Mouse (Mus musculus) midbrain, embryonic 15.5 days (tissue): ENCODE data around the gene Spata45. TPM values are rescaled to one million over a fixed set of nuclear protein-coding genes. Genes with fewer than 3 reads are reported as not detected.

ENCODE experiments used
- ATAC-seq: fragments of 200-750 bp; cut with Nextera tagmentation; replicated peaks from 2 replicates; pipeline ENCODE4 v1.8.0; 2017; ENCODE audit warnings: moderate TSS enrichment
- H3K27ac ChIP-seq: fragments of 300-500 bp; sonication (generic); 2 replicates; pipeline ENCODE4 v1.5.1; 2015; ENCODE audit warnings: mild to moderate bottlenecking, inconsistent platforms
- H3K27me3 ChIP-seq: fragments of 300-500 bp; sonication (generic); replicated peaks from 2 replicates; pipeline ENCODE4 v1.6.1; 2015; ENCODE audit warnings: inconsistent platforms
- H3K36me3 ChIP-seq: fragments of 300-500 bp; sonication (generic); replicated peaks from 2 replicates; pipeline ENCODE4 v1.6.1; 2015; ENCODE audit warnings: inconsistent platforms
- H3K4me1 ChIP-seq: fragments of 300-500 bp; sonication (generic); 2 replicates; pipeline ENCODE4 v1.6.1; 2015; ENCODE audit warnings: inconsistent platforms
- H3K4me2 ChIP-seq: fragments of 300-500 bp; sonication (generic); 2 replicates; pipeline ENCODE4 v1.6.1; 2015; ENCODE audit warnings: inconsistent platforms, mild to moderate bottlenecking, moderate library complexity
- H3K4me3 ChIP-seq: fragments of 300-500 bp; sonication (generic); 2 replicates; pipeline ENCODE4 v1.5.1; 2015; ENCODE audit warnings: mild to moderate bottlenecking, inconsistent platforms
- H3K9ac ChIP-seq: fragments of 300-500 bp; sonication (generic); 2 replicates; pipeline ENCODE4 v1.6.1; 2015; ENCODE audit warnings: mild to moderate bottlenecking, inconsistent platforms
- H3K9me3 ChIP-seq: fragments of 300-500 bp; sonication (generic); 2 replicates; pipeline ENCODE4 v1.6.1; 2016; ENCODE audit warnings: inconsistent platforms
- WGBS: fragments of 180-500 bp; shearing (Covaris S2); methylation state at CpG from one replicate; pipeline ENCODE4 v1.1.7; 2015; ENCODE audit warnings: mixed read lengths; 5-methylcytosine and 5-hydroxymethylcytosine counted together
- polyA plus RNA-seq: library from polyadenylated mRNA; unstranded; fragments of >200 nt; fragmentation: Nextera tagmentation; extraction: Ambion mirVana; gene quantifications from 2 replicates; pipeline ENCODE4 v1.2.1, GENCODE M21; 2015

Gene Spata45
- polyA plus RNA-seq, result not detected in 2 replicates

DNA sequence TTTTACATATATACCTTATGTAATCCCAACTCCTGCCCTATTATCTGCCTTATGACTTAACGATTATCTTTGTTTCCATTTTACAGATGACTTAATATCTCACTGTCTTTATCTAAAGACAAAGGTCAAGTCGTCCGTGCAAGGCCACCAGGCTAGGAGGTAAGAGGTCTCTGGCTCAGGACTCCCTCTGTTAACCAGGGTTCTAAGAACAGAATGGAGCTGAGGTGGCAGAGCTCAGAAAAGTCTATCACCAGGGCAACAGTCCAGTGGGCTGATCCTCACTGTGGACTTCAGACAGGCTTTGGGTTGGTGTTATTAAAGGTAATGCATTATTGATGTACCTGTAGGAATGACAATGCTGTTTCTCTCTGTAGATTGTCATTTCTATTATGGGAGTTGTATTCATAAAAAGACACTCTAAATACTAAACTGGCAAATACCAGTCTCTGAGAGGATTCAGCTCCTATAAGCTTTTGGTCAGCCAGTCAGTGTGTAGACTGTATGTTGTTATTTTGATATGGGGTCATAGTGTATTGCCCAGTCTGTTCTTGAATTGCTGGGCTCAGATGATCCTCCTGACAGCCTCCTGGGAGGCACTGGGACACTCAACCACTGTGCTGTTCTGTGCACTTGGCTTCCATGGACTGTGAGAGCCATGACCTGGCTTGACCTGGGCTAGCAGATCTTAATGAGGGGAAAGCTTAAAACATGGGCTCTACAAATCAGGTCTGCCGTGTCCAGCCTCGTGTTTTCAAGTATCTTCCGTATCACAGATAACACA lies at the start of gene Spata45:
Gene Spata45, plus strand, starts transcription at position 86 of the 781 bp plus-strand sequence.
- no peak within 1 kb of the TSS for H3K27ac ChIP-seq
- H3K4me3 ChIP-seq, result no peak within 1 kb of the TSS
- H3K27me3 ChIP-seq, result no peaks in the 10 kb centered on the region
- no peaks in the 10 kb centered on the region for H3K36me3 ChIP-seq
- no peaks in the 10 kb centered on the region for H3K4me1 ChIP-seq
- H3K9ac ChIP-seq, result no peak within 1 kb of the TSS
- ATAC-seq, result no peak
- no peaks in the 10 kb centered on the region for H3K9me3 ChIP-seq
- 76% methylated on average over 6 of the region's 6 CpGs for WGBS
- H3K4me2 ChIP-seq, result no peak within 1 kb of the TSS

DNA sequence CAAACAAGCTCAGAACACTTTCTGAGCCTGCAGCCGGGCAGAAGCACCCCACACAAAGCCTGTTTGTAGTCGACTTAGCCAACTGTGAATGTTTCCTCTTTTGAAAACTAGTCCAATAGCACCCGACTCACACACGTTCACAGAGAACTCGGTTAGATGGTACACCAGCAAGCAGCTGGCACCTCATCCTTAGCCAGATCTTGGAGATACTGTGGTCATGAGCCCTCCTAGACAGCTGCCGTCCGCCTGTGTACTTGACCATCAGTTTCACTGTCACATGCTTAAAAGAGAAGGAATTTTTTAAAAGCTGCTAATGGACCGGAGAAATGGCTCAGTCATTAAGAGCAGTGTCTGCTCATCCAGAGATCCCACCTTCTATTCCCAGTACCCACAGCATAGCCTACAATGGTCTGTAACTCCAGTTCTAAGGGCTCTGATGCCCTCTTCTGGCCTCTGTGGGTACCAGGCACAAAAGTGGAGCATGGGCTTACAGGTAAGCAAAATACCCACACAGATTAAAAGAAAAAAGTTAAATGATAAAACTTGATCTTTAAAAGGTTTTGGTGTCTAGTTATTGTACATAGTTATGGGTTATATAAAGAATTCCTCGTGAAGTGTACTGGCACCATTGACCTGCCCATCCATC lies 46.9 kb upstream of the Spata45 start:
- Histone ChIP-seq H3K4me3 (no peak overlapping the region), H3K4me1 (no peaks in the 10 kb centered on the region), H3K4me2 (no peak overlapping the region), H3K27ac (no peak overlapping the region), H3K9ac (no peak overlapping the region), H3K9me3 (no peaks in the 10 kb centered on the region), H3K27me3 (no peaks in the 10 kb centered on the region), H3K36me3 (no peaks in the 10 kb centered on the region)
- ATAC-seq, result no peak
- 88% methylated on average over 9 of the region's 9 CpGs for WGBS

DNA sequence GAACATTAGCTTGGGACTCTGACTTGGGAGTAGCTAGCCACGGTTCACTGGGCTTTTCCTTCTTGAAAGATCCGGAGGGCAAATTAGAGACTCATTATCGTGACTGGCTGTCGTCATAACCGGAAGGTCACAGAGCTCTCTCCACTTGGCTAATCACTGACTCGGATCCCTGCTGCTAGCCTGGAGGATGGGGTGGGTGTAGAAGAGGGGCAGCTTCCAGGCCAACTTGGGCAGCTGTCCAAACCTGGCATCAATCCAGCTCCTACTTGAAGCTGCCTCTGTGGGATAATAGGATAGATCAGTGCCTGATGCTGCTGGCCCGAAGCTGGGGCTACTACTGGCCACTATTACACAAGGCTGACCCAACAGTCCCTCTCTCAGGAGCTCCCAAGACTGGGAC lies 40.9 kb upstream of the Spata45 start:
- WGBS, result 59% methylated on average over 7 of the region's 7 CpGs
- Histone ChIP-seq H3K9ac (no peak overlapping the region), H3K4me2 (no peak overlapping the region), H3K4me1 (no peaks in the 10 kb centered on the region), H3K9me3 (peaks cover 5% of the 10 kb centered on the region; the same call in 1 of the 2 replicates), H3K4me3 (no peak overlapping the region), H3K27me3 (no peaks in the 10 kb centered on the region), H3K27ac (no peak overlapping the region), H3K36me3 (no peaks in the 10 kb centered on the region)
- no peak for ATAC-seq

DNA sequence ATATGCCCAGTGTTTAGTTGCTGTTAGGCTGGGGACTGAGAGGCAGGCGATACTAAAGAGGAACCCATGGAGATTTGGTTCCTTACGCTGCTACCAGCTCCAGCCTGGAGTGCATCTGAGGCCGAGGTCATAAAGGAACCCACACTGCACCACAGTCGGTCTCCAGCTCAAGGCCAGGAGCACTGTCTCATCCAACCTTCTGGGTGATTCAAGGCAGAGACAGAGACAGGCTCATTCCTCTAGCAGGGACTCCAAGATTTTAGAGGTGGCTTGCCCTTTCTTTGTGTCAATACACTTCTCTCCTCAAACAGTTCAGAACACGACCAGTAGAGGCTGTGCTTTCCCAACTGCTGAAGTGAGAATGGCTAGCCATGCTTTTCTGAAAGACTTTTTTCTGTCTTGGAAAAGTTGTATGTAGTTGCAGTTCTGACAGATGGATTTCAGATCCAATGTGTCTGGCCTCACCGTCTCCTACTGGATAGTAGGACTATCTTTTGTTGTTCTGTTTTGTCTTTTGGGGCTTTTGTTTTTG lies 40.0 kb upstream of the Spata45 start:
- Histone ChIP-seq H3K4me2 (no peak overlapping the region), H3K9ac (no peak overlapping the region), H3K27me3 (no peaks in the 10 kb centered on the region), H3K36me3 (no peaks in the 10 kb centered on the region), H3K4me1 (no peaks in the 10 kb centered on the region), H3K4me3 (no peak overlapping the region), H3K27ac (no peak overlapping the region), H3K9me3 (peaks cover 5% of the 10 kb centered on the region; the same call in 1 of the 2 replicates)
- ATAC-seq, result no peak
- WGBS, result 77% methylated on average over 6 of the region's 6 CpGs

DNA sequence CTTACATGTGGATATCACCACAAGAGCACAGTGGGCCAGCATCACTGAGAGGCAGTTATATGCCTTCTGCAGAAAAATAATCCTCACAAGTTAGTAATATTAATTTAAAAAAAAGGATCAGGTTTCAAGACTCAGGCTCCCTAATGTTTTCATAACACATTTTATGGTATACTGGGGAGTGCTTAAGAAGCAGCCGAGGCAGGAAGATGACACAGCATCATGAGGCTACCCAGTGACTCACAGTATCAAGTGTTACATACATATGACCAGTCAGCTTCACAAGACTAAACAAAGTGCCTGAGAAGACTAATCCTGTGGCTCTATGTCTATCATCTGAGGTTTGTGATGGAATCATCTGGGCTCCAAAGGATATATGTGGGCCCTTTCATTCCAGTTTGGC lies 38.4 kb upstream of the Spata45 start:
- WGBS, result 85% methylated on average over 1 of the region's 1 CpGs

DNA sequence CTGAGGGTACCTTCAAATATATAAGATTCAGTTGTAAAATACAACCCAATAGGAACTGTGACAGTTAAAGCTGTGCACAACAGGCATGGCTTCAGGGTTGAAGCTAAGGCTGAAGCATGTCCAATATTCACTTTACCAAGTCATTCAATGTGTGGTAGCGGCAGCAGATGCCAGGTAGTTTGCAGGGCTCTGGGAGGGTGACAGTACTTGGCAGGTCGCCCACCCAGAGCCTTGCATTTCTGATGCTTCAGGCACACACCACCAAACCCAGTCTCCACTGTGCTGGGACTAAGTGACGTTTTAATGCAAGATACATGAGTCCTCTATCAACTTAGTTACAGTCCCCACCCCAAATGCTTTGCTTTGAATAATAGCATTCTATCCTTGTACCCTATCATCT lies 35.8 kb upstream of the Spata45 start:
- H3K27me3 ChIP-seq, result no peaks in the 10 kb centered on the region
- no peak overlapping the region for H3K4me2 ChIP-seq
- no peaks in the 10 kb centered on the region for H3K4me1 ChIP-seq
- H3K9me3 ChIP-seq, result peaks cover 5% of the 10 kb centered on the region; the same call in 1 of the 2 replicates
- H3K27ac ChIP-seq, result no peak overlapping the region
- peaks cover 7% of the 10 kb centered on the region; the same call in 1 of the 2 replicates for H3K36me3 ChIP-seq
- H3K4me3 ChIP-seq, result no peak overlapping the region
- no peak overlapping the region for H3K9ac ChIP-seq
- 83% methylated on average over 3 of the region's 3 CpGs for WGBS
- no peak for ATAC-seq

More for the DNA sequence above, 38.4 kb upstream of the Spata45 start:
- H3K4me2 ChIP-seq, result no peak overlapping the region
- no peak overlapping the region for H3K9ac ChIP-seq
- no peaks in the 10 kb centered on the region for H3K36me3 ChIP-seq
- no peaks in the 10 kb centered on the region for H3K4me1 ChIP-seq
- ATAC-seq, result no peak
- no peak overlapping the region for H3K4me3 ChIP-seq
- H3K27ac ChIP-seq, result no peak overlapping the region
- no peaks in the 10 kb centered on the region for H3K27me3 ChIP-seq
- peaks cover 5% of the 10 kb centered on the region; the same call in 1 of the 2 replicates for H3K9me3 ChIP-seq

DNA sequence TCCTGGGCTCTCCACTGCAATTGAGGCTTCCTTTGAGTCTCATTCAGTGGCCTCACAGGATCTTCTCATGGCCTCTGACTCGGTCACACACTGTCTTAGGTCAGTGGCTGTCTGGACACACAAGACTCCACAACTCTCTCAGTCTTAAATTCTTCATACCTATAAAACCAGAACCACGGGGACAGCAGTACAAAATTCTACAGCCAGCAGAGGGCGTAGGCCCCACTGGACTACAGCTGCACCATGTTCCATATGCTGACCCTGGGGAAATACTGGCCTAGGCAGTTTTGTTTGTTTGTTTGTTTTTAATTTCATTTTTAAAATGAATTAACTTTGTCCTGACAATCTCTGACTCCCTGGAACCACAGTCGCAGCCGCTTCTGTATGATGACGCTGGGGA lies 34.2 kb upstream of the Spata45 start:
- H3K27me3 ChIP-seq, result no peaks in the 10 kb centered on the region
- no peak overlapping the region for H3K27ac ChIP-seq
- no peak overlapping the region for H3K9ac ChIP-seq
- H3K4me1 ChIP-seq, result no peaks in the 10 kb centered on the region
- H3K36me3 ChIP-seq, result peaks cover 11% of the 10 kb centered on the region; the same call in 1 of the 2 replicates
- H3K9me3 ChIP-seq, result peaks cover 5% of the 10 kb centered on the region; the same call in 1 of the 2 replicates
- H3K4me2 ChIP-seq, result no peak overlapping the region
- no peak for ATAC-seq
- no peak overlapping the region for H3K4me3 ChIP-seq
- WGBS, result 69% methylated on average over 6 of the region's 6 CpGs

DNA sequence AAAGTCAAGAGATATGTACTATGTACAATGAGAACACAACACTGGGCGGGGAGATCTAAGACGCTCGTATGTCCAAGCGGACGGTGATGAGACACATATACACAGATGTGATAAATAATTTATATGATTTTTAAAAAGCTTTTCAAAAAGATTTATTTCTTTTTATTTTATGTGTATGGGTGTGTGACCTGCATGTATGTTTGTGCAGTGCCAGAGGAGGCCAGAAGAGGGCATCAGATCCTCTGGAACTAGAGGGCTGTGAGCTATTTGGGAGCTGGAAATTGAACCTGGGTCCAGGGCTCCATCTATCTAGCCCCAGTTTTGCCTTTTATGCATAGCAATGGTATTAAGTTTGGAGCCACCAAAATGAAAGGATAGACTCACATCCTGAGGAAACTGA lies 27.7 kb upstream of the Spata45 start:
- 97% methylated on average over 5 of the region's 5 CpGs for WGBS

DNA sequence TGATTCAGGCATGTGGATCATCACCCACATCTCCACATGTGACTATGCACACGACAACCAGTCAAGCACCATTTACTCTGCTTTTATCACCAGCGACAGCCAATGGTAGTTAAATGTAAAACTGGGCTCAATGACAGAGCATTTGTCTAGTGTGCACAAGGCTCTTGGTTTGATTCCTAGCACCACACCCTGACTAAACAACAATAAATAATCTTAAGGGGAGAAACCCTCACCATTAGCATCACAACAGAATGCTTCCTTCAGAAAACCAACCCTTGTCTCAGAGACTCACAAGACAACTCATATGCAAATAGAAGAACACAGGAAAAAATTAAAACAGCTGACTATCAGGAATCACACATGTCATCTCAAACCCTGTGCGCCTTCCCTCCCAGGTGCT lies 22.2 kb upstream of the Spata45 start:
- Histone ChIP-seq H3K27ac (no peak overlapping the region), H3K36me3 (peaks cover 18% of the 10 kb centered on the region), H3K27me3 (no peaks in the 10 kb centered on the region), H3K4me3 (no peak overlapping the region), H3K4me1 (no peaks in the 10 kb centered on the region), H3K9ac (no peak overlapping the region), H3K9me3 (no peaks in the 10 kb centered on the region), H3K4me2 (no peak overlapping the region)
- WGBS, result 93% methylated on average over 3 of the region's 3 CpGs
- ATAC-seq, result no peak

More for the DNA sequence above, 27.7 kb upstream of the Spata45 start:
- Histone ChIP-seq H3K9ac (no peak overlapping the region), H3K4me3 (no peak overlapping the region), H3K27me3 (no peaks in the 10 kb centered on the region), H3K9me3 (no peaks in the 10 kb centered on the region), H3K36me3 (peaks cover 42% of the 10 kb centered on the region), H3K4me2 (no peak overlapping the region), H3K4me1 (no peaks in the 10 kb centered on the region), H3K27ac (no peak overlapping the region)
- ATAC-seq, result no peak

DNA sequence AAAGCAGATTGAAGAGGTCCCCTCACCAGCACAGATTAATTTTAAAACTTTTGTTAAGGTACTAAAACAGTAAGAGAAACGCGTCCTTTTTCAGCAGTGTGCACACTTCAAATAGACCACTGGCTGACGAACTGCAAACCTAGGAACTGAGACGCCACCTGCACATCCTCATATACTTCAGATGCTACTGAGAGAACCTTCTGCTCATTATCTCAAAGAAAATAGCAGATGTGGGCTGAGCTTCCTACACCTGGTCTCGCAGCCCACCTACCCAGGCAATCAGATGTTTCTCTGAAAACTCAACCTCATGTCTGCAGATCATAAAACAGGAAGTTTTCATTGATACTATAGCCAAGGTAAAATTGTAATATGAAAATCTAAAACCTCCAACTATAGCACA lies 16.6 kb upstream of the Spata45 start:
- peaks cover 8% of the 10 kb centered on the region; the same call in 1 of the 2 replicates for H3K36me3 ChIP-seq
- H3K9me3 ChIP-seq, result no peaks in the 10 kb centered on the region
- H3K4me3 ChIP-seq, result no peak overlapping the region
- H3K9ac ChIP-seq, result no peak overlapping the region
- H3K4me1 ChIP-seq, result peaks cover 5% of the 10 kb centered on the region
- ATAC-seq, result no peak
- H3K4me2 ChIP-seq, result no peak overlapping the region
- no peaks in the 10 kb centered on the region for H3K27me3 ChIP-seq
- H3K27ac ChIP-seq, result no peak overlapping the region
- 95% methylated on average over 5 of the region's 5 CpGs for WGBS

DNA sequence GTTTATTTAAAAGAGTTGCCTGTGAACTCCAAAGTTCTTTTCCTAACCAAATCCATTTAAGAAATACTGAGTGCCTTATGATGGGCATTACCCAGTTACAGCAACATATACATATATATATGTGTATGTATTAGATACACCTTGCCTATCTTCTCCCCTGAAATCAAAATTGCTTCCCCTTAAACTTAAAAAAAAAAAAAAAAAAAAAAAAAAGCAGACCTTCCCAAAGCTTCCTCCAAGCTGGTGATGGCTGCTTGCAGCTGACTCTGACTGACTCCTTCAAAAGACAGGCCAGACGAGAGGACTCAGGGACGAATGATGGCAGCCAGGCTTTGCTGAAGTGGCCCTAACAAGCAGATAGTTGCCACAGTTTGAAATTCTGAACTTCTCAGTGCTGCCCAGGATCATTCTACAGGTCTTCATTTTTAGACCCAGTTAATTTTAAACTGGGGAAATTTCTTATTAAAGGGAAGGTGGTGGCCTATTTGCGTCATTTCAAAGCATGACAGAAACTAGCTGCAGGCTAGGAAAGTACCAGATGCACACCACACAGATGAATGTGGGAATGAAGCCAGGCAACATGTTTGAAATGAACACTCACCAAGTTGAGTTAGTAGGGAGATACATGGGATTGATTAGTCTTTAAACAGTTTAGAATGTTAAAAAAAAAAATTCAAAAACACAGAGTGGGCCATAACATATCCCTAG lies 16.1 kb upstream of the Spata45 start:
- no peaks in the 10 kb centered on the region for H3K27me3 ChIP-seq
- no peak overlapping the region for H3K4me2 ChIP-seq
- no peak overlapping the region for H3K9ac ChIP-seq
- peaks cover 11% of the 10 kb centered on the region for H3K4me1 ChIP-seq
- H3K27ac ChIP-seq, result no peak overlapping the region
- ATAC-seq, result no peak
- H3K9me3 ChIP-seq, result no peaks in the 10 kb centered on the region
- WGBS, result 78% methylated on average over 3 of the region's 3 CpGs
- no peak overlapping the region for H3K4me3 ChIP-seq
- H3K36me3 ChIP-seq, result peaks cover 6% of the 10 kb centered on the region; the same call in 1 of the 2 replicates

DNA sequence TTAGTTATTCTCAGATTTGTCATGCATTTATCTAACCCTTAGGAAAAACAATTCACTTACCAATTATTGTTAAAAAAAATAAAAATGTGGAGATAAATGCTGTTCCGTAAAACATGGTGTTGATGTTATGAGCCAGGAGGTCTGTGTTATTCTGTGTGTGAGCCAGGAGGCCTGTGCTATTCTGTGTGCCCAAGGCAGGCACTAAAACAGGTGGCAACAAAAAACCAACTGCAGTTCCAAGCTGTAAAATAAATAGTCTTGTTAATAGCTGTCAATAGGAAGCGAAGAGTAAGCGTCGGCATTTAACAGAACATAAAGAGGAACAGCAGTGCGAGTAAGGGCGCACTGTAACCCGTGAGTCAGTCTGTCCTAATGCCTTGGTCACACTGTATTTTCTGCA lies 15.4 kb upstream of the Spata45 start:
- Histone ChIP-seq H3K4me1 (peaks cover 13% of the 10 kb centered on the region), H3K4me2 (no peak overlapping the region), H3K27me3 (no peaks in the 10 kb centered on the region), H3K9ac (no peak overlapping the region), H3K27ac (no peak overlapping the region), H3K36me3 (peaks cover 6% of the 10 kb centered on the region; the same call in 1 of the 2 replicates), H3K9me3 (no peaks in the 10 kb centered on the region), H3K4me3 (no peak overlapping the region)
- ATAC-seq, result no peak
- 94% methylated on average over 7 of the region's 7 CpGs for WGBS
